Mouse (Mus musculus) brain, embryonic 14.5 days (tissue): Measurements from ENCODE around the gene Aamp.

ENCODE experiments used
- CTCF ChIP-seq: fragments of 200-500 bp; IDR thresholded peaks from 2 replicates; pipeline ENCODE4 v1.5.1; 2012; ENCODE audit warnings: inconsistent platforms, mild to moderate bottlenecking, moderate library complexity, borderline replicate concordance; ENCODE audit not compliant: insufficient read depth, insufficient read length; ENCODE audit errors: extremely low read depth
- POLR2A ChIP-seq: fragments of 200-500 bp; IDR thresholded peaks from 2 replicates; pipeline ENCODE4 v1.6.1; 2012; ENCODE audit warnings: mild to moderate bottlenecking, inconsistent platforms, borderline replicate concordance; ENCODE audit not compliant: poor library complexity, insufficient read depth, insufficient read length, severe bottlenecking; ENCODE audit errors: extremely low read depth

DNA sequence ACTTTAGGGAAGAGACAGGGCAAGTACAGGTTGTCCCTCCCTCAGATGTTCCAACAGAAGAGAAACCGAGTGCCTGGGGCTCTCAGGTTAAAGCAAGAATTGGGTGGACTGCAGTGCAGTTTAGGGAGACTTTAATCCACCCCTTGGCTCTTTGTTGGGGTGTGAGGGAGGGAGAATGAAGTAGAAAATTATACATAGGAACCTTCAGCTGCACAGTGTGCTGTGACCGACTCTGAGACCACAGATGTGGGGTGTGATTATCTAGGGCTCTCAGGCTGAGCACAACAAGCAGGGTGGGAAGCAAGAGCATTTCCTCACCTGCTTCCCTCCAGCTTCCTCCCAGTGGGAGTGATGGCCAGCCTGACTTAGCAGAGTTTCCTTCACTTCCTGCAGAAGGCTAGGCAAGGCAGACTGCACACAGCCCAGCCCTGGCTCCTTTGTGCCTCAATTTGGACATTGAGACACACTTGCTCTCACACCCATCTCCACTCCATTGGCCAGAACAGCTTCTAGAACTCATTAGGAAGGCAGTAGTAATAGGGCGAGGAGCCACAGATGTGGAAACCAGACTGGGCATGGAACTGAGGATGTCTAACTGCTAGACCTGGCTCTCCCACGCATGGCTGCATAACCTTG lies 46.6 kb upstream of the Aamp start:
- TF ChIP-seq POLR2A, result no peak
- no peak for TF ChIP-seq CTCF
